Mouse (Mus musculus): ENCODE measurements around the gene Spag8. TPM values are rescaled to one million over a fixed set of nuclear protein-coding genes. Genes with fewer than 3 reads are reported as not detected.

The Spag8 gene
- 0.26 and 0.36 TPM in 2 replicates for polyA plus RNA-seq (2012)

GRCm38 (mm10) chr4:43653161-43654015 is at the start of gene Spag8:
Gene Spag8, minus strand, starts transcription at chr4:43653594.

GRCm38 (mm10) chr4:43700707-43701106 is 47.3 kb upstream of the Spag8 start, which contains the start of gene Olfr70:
Gene Olfr70, minus strand, starts transcription at chr4:43700807.

GRCm38 (mm10) chr4:43668782-43669427 is 15.5 kb upstream of the Spag8 start, which contains the start of the genes Tmem8b and Fam221b:
Gene Tmem8b, plus strand, starts transcription at chr4:43668971.
Gene Fam221b, minus strand, starts transcription at chr4:43669145.

GRCm38 (mm10) chr4:43656339-43657109 is 3.1 kb upstream of the Spag8 start, which contains the start of gene Hint2:
Gene Hint2, minus strand, starts transcription at chr4:43656466.

GRCm38 (mm10) chr4:43631046-43631955 is 22.1 kb downstream of the Spag8 start, which contains the start of gene Npr2:
Gene Npr2, plus strand, starts transcription at chr4:43631935.

Other genes with a start within 250 kb of the Spag8 start
- not detected in 2 replicates for gene Fam166b, start 224.5 kb downstream of the Spag8 start, polyA plus RNA-seq (2012)
- gene Tesk1, start 211.7 kb downstream of the Spag8 start, polyA plus RNA-seq (2012) = 62.0 and 67.6 TPM in 2 replicates
- 19.2 and 28.2 TPM in 2 replicates for gene Cd72, start 199.0 kb downstream of the Spag8 start, polyA plus RNA-seq (2012)
- gene Sit1, start 169.9 kb downstream of the Spag8 start, polyA plus RNA-seq (2012) = 0.63 and 1.5 TPM in 2 replicates
- gene Ccdc107, start 160.7 kb downstream of the Spag8 start, polyA plus RNA-seq (2012) = 89.2 and 116 TPM in 2 replicates
- gene Arhgef39, start 153.9 kb downstream of the Spag8 start, polyA plus RNA-seq (2012) = 24.6 and 38.5 TPM in 2 replicates
- 6.6 and 7.2 TPM in 2 replicates for gene Car9, start 146.6 kb downstream of the Spag8 start, polyA plus RNA-seq (2012)
- gene Tpm2, start 129.8 kb downstream of the Spag8 start, polyA plus RNA-seq (2012) = 4.0 and 10.1 TPM in 2 replicates
- gene Creb3, start 91.3 kb downstream of the Spag8 start, polyA plus RNA-seq (2012) = 2.3 and 3.2 TPM in 2 replicates
- 173 and 201 TPM in 2 replicates for gene Tln1, start 90.9 kb downstream of the Spag8 start, polyA plus RNA-seq (2012)
- gene Rgp1, start 74.9 kb downstream of the Spag8 start, polyA plus RNA-seq (2012) = 59.2 and 71.3 TPM in 2 replicates
- gene Gba2, start 74.7 kb downstream of the Spag8 start, polyA plus RNA-seq (2012) = 11.5 and 13.7 TPM in 2 replicates
- not detected in 2 replicates for gene Msmp, start 69.1 kb downstream of the Spag8 start, polyA plus RNA-seq (2012)
- gene Npr2, start 21.7 kb downstream of the Spag8 start, polyA plus RNA-seq (2012) = 2.0 and 2.3 TPM in 2 replicates
- gene Hint2, start 2.9 kb upstream of the Spag8 start, polyA plus RNA-seq (2012) = 44.6 and 61.0 TPM in 2 replicates
- 4.2 and 6.7 TPM in 2 replicates for gene Tmem8b, start 15.4 kb upstream of the Spag8 start, polyA plus RNA-seq (2012)
- 0.07 and 0.22 TPM in 2 replicates for gene Fam221b, start 15.6 kb upstream of the Spag8 start, polyA plus RNA-seq (2012)
- gene Olfr70, start 47.2 kb upstream of the Spag8 start, polyA plus RNA-seq (2012) = not detected in 2 replicates
- not detected in 2 replicates for gene Olfr71, start 56.7 kb upstream of the Spag8 start, polyA plus RNA-seq (2012)
- gene Hrct1, start 73.6 kb upstream of the Spag8 start, polyA plus RNA-seq (2012) = not detected in 2 replicates
- gene Spaar, start 76.4 kb upstream of the Spag8 start, polyA plus RNA-seq (2012) = 0.03 TPM in 1 of 2 replicates, not detected in the other
- not detected in 2 replicates for gene Olfr159, start 117.4 kb upstream of the Spag8 start, polyA plus RNA-seq (2012)
- gene Olfr156, start 170.3 kb upstream of the Spag8 start, polyA plus RNA-seq (2012) = not detected in 2 replicates
- gene Olfr157, start 186.6 kb upstream of the Spag8 start, polyA plus RNA-seq (2012) = not detected in 2 replicates
- not detected in 2 replicates for gene Olfr155, start 198.0 kb upstream of the Spag8 start, polyA plus RNA-seq (2012)
- gene Reck, start 221.9 kb upstream of the Spag8 start, polyA plus RNA-seq (2012) = 0.53 and 1.00 TPM in 2 replicates

All from megakaryocyte-erythroid progenitor cell, adult 5 weeks (primary cell).